Comparison of ENCODE assay signal across 1 mouse cellular context in the genomic region with DNA sequence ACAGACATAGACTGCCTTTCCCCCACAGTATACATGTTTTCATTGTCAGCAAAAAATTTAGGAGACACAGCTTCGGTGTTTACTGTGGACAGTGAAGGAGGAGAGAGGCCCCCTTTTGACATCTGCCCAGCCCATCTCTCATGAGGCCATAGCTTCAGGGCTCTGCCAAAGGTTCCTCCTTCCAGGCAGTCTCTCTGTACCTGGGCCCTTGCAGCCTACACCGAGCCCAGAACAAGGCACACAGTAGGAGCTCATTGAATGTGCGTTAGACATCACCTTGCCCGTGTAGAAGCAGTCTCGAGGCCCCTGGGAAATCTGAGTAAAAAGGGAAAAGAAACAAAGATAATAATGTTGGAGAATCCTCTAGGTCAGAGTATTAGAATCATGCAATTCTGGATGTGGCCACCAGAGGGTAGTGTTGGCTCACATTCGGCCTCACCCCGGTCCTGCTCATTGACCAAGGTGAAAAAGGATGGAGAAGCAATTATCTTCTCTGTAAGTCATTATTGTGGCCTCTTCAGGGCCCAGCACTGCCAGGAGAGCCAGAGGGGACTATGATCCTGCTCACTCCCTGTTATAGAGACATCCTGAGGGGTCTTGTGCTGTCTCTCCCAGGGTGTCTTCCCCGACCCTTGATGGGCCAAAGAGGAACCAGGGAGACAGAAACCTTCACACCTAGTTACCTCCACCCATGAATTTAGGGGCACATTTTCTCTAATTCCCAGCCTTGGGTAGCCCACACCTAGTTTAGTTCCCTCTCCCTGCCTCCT.
TF ChIP-seq lines count a peak whose summit lies in the region.

No protein-coding gene starts in this region.

TF ChIP-seq in MEL, 35 proteins besides CTCF, POLR2A, EP300 and RAD21 (continued from another document):
- TF ChIP-seq ZMIZ1 (IDR thresholded peaks at IDR 0.05; ENCODE audit: low read depth, low read length): no peak
